Mouse (Mus musculus) lung, adult 10 weeks (tissue): ENCODE data around the gene Tsn. TPM values are rescaled to one million over a fixed set of nuclear protein-coding genes. Genes with fewer than 3 reads are reported as not detected.

ENCODE experiments used
- polyA plus RNA-seq: library from polyadenylated mRNA; stranded (reverse); fragments of 350-450 nt; fragmentation: Illumina TruSeq; extraction: RNeasy Lipid Tissue Mini Kit (QIAGEN cat#74804); gene quantifications from one replicate; pipeline ENCODE4 v1.2.3, GENCODE M21; 2014; ENCODE audit warnings: low read depth, low replicate concordance; ENCODE audit not compliant: insufficient read depth

Gene Tsn
- polyA plus RNA-seq: 43.7 TPM

DNA sequence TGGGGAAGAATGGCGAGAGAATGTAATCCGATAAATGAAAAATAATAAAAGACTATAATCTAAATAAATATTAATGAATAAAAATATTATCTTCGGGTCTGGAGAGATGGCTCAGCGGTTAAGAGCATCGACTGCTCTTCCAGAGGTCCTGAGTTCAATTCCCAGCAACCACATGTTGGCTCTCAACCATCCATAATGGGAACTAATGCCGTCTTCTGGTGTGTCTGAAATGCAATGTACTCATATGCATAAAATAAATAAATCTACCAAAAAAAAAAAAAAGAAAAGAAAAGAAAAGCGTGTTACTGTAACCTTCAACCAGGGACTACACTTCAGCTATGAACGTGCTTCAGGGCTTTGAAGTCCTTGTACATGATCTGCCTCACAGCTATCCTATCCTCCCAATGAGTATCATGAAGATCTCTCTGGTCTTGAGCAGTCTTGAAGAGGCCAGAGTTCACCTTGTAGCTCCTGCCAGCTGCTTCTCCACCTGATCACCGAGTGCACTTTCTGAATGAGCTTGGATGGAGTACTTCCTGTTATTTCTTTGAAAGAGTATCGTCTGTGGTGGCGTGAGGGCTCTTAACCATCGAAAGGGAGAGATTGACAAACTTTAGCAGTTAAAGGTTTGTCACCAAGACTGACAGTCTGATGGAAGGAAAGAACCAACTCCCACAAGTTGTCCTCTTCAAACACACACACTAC is at the start of gene Tsn:
Tsn (minus strand) TSS at position 118 of the 705 bp plus-strand sequence.

DNA sequence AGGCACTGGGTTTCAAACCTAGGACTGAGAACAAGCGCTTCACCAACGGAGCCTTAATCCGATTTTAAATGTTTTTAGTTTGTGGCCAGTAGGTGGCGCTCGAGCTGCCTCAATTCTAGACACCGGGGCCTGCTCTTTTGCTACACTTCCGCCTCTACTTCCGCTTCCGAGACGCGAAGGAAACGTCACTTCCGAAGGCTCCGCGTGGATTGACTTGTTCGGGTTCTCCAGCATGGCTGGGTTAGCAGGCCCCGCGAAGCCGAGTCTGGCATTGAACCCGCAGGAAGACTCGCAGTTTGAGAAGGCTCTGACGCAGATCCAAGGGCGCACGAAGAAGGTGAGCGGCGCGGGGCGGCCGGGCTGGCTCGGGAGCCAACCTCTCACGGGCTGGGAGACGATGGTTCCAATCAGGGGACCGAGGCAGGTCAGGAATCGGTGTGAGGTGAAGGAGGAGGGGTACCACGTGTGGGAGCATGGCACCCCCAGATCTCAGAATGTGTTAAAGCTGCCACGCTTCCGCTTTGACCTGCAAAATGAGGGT is 10.2 kb upstream of the Tsn start, which contains the start of gene Nifk:
Nifk (plus strand) TSS at position 179 of the 541 bp plus-strand sequence.

Other genes starting within 250 kb of the Tsn start
- gene Gm29106, start 135.2 kb downstream of the Tsn start, polyA plus RNA-seq: not detected
- 19.9 TPM for gene Nifk, start 10.1 kb upstream of the Tsn start, polyA plus RNA-seq
- gene Clasp1, start 77.3 kb upstream of the Tsn start, polyA plus RNA-seq: 7.7 TPM